Mouse (Mus musculus) spleen, postnatal 36 days (tissue): Measurements from ENCODE around the gene Pan2.
"Not testable (repeated sequence)": the region's sequence is repeated elsewhere in the genome, so short reads cannot be mapped to it uniquely, and the experiment has no call there.

Experiments used
- DNase-seq, 2 experiments: peaks; one replicate each; pipeline ENCODE4 v3.0.0; 2022; ENCODE audit warnings: low spot score in 2 of 2, mixed read lengths in 1 of 2

Gene Pan2

DNA sequence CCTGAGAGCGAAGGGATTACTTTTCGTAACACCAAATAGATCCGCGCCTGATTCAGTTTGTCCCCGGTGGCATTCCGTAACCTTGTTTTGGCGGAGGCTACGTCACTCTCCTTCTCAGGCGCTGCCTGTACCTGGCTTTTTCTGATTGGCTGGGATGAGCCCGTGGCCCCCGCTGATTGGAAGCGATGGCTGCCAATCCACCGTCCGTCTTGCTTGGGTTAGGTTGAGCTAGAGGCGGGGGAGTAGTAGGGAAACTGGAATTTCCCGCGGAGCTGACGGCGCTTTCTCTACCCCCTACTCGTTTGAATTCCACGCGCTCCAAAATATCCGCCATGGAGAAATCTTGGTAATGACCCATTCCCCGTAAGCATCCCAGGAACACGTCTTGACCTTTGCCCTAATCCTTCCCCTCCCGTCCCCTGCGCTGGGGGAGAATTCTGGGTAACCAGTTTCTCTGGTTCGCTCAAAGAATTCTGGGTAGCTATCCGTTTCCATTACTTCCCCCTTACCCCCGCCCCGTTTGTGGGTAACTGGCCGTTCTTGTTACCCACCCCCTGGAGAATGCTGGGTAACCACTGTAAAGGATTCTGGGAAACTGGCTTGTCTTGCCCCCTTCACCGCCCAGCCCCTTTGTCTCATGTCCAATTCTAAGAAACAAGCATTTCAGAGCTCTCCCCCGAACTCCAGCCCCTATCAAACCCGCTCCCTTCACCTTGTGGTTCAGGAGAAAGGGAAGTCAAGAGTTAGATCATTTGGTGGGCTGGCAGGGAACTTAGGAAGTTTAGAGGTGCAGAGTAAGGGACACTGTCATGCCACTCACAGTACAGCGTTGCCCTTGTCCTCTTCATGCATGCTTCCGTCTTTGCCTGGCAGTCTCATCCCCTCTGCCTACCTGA is at the start of gene Pan2:
Pan2 (plus strand) TSS at position 210 of the 896 bp plus-strand sequence.
- DNase-seq: peak; percentile 99

DNA sequence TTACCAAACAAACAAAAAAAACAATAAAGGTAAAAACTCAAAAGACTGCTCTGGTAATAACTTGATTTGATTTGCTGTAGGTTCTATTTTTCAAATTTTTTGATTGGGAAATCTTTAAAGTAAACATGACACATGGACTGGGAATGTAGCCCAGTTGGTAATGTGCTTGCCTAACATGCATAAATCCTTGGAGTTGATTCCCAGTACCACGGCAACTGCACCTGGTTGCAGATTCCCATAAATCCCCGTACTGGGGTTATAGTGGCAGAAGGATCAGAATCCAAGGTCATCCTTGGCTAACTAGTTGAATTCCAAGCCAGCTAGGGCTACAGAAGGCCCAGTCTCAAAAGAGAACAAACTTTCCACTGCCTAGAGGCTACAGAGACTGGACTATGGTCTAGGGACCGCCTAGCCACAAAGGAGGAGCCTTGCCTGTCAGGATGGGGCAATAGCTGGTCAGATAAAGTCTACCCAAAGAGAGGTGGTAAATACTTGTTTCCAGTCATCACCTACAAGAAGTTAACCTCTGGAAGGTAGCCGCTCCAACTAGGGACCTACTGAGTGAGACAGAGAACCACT is 49.4 kb upstream of the Pan2 start, which contains the start of gene Apon:
Apon (plus strand) TSS at position 420 of the 579 bp plus-strand sequence.
- DNase-seq: no peak

DNA sequence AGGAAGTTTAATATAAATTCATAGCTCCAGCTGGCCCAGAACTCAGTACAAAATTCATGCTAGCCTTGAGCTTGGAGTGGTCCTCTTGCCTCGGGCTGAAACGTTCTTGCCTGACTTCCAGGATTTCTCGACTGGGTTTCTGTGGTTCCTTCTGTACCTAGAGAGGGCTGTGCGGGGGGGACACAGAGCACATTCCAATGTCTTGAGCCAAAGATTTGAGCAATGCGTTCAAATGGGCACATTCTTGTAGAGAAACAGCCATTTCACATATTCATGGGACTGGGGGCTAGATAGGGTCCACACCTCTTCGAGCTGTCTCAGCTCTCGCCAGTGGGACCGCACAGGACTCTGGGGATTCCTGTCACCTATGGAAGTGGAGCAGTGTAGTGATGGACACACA is 47.2 kb upstream of the Pan2 start:
- DNase-seq: no peak

DNA sequence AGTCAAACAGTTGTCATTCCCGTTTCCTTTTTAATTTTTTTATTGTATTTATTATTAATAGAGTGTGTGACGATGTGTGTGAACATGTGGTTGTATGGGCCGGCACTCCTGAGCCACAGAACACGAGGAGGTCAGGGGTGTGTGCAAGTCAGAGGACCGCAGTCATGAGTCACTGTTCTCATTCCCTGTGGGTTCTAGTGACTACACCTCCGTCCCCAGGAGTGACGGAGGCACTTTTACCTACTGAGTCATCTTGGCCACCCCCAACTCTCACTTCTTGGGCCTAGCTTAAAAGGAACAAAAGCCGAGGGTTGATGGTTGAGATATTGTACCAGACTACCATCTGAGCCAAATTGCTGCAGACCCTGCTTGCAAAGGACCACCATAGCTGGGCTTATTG is 46.8 kb upstream of the Pan2 start:
- DNase-seq: no peak

DNA sequence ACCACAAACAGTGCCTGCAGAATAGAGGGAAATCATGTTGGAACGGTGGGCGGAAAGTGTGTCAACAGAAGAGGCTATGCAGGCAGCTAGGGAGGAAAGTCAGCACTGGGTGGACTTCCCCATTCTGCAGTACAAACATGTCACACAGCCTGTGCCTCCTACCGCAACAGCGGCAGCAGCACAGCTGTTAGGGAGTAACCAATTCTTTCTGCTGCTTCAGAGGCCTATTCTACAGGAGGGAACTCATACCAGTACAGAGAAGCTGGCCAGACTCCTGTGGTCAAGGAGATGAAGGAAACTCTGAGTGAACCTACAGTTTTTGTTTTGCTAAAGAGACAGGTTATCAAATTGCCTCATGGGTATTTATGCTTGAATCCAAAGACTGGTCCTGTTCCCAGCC is 44.2 kb upstream of the Pan2 start:
- DNase-seq: peak; percentile 69 to 71

DNA sequence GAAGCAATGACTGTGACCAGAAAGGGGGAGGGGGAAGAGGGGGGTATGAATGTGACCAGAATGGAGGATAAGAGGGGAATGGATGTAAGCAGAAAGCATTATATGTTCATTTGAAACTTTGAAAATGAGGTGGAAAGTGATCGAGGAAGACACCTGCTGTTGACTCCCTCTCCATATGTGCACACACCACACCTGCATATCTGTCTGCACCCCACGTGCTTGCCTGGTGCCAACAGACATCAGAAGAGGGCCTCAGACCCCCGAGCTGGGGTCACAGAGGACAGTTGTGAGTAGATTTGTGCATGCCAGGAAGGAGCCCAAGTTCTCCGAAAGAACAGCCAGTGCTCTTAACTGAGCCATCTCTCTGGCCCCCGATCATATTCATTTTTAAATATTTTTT is 43.2 kb upstream of the Pan2 start:
- no peak for DNase-seq

DNA sequence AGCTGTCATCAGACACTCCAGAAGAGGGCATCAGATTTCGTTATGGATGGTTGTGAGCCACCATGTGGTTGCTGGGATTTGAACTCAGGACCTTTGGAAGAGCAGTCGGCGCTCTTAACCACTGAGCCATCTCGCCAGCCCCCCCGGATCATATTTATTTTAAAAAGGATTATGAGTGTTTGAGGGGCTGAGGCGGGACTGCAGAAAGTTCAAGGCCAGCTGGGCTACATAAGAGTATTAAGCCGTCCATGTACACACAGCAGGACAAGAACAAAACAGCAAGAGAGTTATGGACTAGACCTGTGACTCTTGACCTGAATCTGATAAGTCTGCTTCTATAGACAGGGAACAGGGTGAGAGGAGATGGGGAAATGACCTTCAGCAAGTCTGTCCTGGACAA is 42.8 kb upstream of the Pan2 start:
- DNase-seq: not testable (repeated sequence)

DNA sequence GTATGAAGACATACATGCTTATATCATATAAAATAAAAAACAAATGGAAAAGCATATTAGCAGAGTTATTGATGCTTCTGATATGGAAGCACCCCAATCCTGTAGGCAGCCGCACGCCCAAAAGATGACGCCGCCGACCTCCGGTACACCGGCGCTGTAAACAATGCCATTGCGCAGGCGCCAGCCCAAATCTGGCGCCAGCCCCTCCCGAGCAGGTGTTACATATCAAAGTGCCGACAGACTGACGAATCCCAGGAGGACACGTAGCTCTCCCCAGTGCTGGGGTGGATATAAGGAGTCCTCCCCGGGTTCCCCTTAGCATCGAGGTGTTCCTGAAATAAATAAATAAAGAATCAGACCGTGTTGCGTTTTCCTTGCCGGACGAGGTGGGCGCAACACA is 40.8 kb upstream of the Pan2 start:
- no peak for DNase-seq

DNA sequence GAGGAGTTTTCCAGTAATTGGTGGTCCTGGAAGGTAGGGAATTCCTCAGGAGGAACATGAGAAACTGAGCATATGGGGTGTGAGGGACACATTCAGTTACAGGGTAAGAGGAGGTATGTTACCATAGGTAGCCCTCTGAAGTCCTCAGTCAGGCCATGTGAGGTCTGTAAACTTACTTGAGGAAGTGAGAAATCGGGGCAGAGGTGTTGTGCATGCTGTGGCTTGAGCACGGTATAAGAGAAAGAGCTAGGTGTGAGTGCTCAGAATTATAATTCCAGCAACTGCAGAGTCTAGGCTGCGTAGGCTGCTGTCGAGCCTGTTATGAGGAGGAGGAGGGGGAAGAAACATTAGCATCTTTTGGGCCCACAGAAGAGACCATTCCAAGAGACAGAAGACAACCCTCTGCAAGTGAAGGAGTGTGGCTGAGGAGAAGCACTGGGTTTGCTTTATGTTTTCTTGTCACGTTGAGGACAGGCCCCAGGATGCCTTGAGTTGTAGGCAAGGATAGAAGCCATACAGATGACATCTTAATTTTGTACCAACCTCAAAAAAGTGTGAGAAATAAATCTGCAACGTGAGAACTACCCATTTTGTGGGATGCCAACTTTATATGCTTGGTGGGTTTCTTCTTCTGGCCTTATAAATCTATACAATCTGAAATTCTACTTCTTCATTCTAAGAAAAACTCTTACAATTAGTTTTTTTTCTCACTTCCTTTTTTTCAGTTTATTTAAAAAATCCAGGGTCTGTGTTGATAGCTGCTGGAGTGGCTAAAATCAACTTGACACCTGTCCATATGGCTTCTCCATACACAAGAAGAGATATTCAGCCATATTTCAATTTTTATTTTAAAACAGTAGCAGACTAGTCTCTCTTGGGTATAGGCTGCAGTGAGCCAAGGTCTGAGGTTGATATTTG is 39.5 kb upstream of the Pan2 start:
- DNase-seq: peak; percentile 64 to 74

DNA sequence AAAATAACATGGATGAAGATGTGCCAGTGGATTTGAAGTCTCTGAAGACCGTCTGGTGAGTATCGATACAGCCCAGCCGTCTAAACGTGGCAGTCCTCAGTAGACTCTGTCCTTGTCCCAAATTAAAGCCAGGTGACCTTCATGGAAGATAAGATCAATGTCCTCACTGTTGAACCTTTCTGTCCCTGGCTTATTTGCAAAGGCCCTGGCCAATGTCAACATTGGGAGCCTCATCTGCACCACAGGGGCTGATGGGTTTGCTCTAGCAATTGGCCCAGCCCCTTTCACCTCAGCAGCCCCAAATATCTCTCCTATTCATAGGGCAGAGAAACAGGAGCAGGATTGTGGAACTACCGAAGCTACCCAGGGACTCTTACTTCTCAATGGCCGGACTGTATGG is 34.8 kb upstream of the Pan2 start, which contains the start of gene Apof:
Apof (plus strand) TSS at position 301 of the 400 bp plus-strand sequence.
- DNase-seq: no peak

DNA sequence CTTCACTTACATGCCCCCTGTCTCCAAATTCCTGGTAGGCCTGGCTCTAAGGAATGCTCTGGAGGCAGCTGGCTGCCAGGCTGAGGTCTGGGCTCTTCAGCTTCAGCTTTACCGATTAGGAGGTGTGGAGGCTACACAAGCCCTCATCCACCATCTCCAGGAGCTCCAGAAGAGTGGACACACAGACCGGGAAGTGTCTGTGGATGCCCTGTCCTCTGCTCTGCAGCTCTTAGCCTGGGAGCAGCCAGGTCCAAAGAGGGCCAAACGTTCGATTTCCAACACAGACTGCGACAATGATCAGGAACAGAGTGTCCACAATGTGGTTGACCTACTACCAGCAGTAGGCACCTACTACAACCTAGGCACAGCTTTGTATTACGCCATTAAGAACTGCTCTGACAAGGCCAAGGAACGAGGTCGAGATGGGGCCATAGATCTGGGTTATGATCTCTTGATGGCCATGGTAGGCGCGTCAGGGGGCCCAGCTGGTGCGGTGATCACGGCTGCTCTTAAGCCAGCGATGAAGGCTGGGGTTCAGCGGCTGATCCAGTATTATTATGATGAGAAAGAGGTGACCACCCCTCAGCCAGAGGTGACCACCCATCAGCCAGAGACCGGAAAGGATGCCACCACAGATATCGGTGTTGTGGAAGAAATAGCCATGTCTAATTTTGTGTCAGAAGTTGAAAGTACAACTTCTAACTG is 33.8 kb upstream of the Pan2 start:
- no peak for DNase-seq

DNA sequence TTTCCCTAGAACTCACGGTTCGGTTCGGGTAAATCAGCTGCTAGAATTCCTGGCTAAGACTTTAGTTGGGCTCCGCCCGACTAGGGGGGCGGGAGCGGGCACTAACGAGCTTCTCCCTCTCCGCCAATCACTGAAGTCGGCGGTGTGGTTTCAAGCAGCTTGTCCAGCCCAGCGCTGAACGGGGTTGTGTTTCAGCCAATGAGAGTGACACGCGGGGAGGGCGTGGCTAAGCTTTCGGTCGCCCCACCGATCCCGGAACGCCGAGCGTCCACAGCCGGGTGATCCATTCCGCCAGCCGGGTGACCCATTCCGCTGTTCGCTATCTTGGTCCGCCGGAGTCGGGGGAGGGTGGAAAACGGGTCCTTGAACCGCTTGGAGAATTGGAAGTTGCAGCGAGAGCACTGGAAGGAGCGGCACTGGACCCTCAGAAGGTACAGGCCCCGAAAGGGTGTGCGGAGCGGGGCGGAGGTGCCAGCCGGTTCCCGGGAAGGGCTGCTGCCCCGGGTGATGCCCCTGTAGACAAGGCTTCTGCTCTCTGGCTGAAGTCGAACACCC is 32.8 kb upstream of the Pan2 start, which contains the start of gene Stat2:
Stat2 (plus strand) TSS at position 273 of the 555 bp plus-strand sequence.
- DNase-seq: peak; percentile 97 to 98

DNA sequence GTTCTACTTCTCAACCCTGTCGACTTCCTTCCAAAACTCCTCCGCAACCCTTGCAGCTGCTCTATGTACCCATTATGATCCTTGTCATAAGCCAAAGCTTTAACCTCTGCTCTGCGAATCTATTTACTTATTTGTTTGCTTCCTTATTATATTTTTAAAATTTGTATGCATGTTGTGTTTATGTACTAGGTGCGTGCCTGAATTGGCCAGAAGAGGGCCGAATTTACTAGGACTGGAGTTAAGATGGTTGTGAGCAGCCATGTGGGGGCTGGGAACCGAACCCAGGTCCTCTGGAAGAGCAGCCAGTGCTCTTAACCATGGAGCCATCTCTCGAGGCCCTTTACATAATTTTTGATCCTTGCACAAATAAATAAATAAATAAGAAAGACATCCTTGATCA is 32.3 kb upstream of the Pan2 start:
- DNase-seq: no peak

DNA sequence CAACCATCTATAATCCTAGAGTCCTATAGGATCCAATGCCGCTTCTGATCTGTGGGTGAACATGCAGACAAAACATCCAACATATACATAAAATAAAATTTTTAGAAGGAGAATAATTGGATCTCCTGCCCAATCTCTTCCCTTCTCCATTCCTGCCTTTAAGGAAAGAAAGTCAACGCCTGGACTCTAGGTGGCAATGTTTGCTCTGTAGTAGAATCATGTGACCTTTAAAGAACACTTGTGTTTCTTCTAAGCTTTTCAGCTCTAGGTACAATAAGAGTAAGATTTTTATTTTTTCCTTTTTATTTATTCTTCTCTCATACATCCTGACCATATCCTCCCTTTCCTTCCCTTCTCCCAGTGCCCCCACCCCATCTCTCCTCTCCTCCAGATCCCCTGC is 31.3 kb upstream of the Pan2 start:
- no peak for DNase-seq

DNA sequence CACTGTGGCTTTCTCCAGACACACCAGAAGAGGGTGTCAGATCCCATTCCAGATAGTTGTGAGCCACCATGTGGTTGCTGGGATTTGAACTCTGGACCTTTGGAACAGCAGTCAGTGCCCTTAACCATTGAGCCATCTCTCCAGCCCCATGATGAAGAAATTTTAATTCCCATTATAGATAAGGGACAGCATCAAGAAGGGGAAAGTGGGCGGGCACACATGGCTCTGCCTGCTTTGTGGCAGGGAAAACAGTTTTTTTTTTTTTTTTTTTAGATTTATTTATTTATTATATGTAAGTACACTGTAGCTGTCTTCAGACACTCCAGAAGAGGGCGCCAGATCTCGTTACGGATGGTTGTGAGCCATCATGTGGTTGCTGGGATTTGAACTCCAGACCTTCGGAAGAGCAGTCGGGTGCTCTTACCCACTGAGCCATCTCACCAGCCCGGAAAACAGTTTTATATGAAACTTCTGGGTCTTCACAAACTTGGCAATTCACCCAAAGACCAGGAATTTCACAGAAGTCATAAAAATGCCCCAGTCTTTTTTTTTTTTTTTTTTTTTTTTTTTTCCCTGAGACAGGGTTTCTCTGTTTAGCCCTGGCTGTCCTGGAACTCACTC is 30.2 kb upstream of the Pan2 start:
- not testable (repeated sequence) for DNase-seq

DNA sequence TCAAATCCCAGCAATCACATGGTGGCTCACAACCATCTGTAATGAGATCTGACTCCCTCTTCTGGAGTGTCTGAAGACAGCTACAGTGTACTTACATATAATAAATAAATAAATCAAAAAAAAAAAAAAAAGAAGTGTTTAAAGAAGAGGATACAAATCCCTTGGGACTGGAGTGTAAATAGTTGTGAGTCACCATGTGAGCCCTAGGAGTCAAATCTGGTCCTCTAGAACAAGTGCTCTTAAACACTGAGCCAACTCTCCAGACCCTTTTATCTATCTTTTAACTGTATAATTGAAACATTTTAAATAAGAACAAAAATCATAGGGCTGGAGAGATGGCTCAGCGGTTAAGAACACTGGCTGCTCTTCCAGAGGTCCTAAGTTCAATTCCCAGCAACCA is 27.8 kb upstream of the Pan2 start:
- not testable (repeated sequence) for DNase-seq

DNA sequence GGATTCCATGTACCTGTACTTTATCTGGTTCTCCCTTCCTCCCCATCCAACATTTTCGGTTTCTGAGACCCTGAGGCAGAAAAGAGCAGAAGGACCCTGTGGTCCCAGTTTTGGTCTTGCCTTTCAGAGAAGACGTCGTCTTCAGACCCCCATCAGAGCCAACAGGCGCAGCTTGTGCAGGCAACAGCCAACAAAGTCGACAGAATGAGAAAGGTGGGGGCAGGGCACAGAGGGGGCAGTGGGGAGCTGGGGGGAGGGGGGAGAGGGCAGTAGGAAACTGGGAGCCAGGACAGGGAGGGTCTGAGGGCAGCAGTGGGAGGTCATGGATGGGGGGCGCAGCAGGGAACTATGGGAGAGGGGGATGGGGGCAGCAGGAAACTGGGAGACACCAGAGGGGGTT is 25.0 kb upstream of the Pan2 start:
- DNase-seq: no peak

DNA sequence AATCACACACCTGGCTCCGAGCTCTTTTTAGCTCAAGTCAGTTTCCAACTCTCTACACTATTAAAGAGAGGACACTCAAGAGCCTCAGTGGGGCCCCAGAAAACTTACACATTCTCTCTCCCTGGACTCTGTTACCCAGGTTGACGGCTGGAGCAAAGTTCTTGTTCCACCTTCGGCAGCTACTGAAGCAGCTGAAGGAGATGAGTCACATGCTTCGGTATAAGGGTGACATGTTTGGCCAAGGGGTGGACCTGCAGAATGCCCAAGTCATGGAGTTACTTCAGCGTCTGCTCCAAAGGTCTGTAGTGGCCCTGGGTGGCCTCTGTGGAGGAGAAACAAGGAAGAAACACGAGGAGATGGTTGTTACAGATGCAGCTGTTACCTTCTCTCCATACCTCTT is 22.2 kb upstream of the Pan2 start:
- DNase-seq: no peak

DNA sequence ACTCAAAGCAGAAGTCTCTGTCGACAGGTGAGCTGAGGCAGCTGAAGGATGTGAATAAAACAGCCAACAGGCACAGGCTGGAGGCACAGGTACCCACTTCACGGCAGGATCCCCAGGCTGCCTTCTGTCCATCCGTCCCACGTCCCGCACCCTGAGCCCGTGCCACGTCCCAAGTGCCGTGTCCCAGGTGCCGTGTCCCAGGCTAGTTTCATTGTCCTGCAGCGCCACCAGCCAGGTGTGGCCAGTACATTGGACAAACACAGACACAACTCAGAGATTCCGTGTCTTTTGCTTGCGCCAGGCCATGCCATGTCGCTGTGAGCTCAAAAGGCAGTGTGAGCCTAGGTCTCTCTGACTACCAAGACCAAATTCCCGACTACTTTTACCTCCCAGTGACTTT is 21.5 kb upstream of the Pan2 start:
- no peak for DNase-seq

DNA sequence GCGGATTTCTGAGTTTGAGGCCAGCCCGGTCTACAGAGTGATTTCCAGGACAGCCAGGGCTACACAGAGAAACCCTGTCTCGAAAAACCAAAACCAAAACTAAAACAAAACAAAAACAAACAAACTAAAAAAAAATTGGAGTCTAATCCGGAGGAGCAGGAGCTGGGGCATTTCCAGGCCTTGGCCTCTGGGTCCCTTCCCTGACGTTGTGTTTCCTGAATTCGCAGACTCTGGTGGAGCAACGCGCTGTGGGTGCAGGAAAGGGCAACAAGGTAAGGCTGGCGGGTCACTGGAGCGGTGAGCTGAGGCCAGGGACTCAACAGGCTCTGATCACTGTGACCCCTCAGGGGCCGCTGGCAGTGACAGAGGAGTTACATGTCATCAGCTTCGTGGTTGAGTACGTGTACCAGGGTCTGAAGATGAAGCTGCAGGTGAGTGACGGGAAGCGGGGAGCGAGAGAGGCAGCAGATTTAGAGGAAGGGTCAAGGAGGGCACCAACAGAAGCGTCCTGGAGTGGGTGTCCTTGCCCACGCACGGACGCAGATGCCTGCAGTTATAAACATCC is 20.2 kb upstream of the Pan2 start:
- DNase-seq: no peak
